Mouse (Mus musculus) MEL (cell line): ENCODE measurements at regions not wholly inside any gene's neighbourhood (a gene's known extent, or its start where the extent isn't known, plus 50 kb on each side); places are given as distances from the start of the nearest gene placed in this dataset.

Experiments used
- DNase-seq: peaks from one replicate; pipeline ENCODE4 v3.0.0; 2011; ENCODE audit warnings: low read depth, low spot score
- H3K27ac ChIP-seq: 2 replicates; pipeline ENCODE4 v1.5.1; 2012; ENCODE audit warnings: low read depth, mild to moderate bottlenecking, control low read depth, low read length, moderate library complexity; ENCODE audit not compliant: control insufficient read depth
- H3K27me3 ChIP-seq, 2 experiments: fragments of 150-350 bp in 1 of 2; sonication (generic) in 1 of 2; 2 replicates each; pipeline ENCODE4 v1.6.1; 2012; ENCODE audit warnings: low read length in 2 of 2, mild to moderate bottlenecking in 2 of 2, improper control_type of control experiment in 1 of 2, moderate library complexity in 1 of 2; ENCODE audit not compliant: insufficient read depth in 2 of 2, control insufficient read depth in 1 of 2
- H3K36me3 ChIP-seq, 2 experiments: 2 replicates each; pipeline ENCODE4 v1.6.1; 2012 to 2014; ENCODE audit warnings: low read length in 2 of 2, improper control_type of control experiment in 1 of 2, inconsistent platforms in 1 of 2, mild to moderate bottlenecking in 1 of 2; ENCODE audit not compliant: insufficient read depth in 2 of 2, control insufficient read depth in 1 of 2
- H3K4me1 ChIP-seq, 2 experiments: fragments of 150-350 bp in 1 of 2; sonication (generic) in 1 of 2; 2 replicates each; pipeline ENCODE4 v1.6.1; 2012; ENCODE audit warnings: low read length in 2 of 2, improper control_type of control experiment in 1 of 2, mild to moderate bottlenecking in 1 of 2; ENCODE audit not compliant: insufficient read depth in 2 of 2, control insufficient read depth in 1 of 2
- H3K4me3 ChIP-seq, 2 experiments: fragments of 150-350 bp in 1 of 2; sonication (generic) in 1 of 2; 2 replicates each; pipeline ENCODE4 v1.5.1; 2012; ENCODE audit warnings: low read depth in 2 of 2, low read length in 2 of 2, mild to moderate bottlenecking in 2 of 2, moderate library complexity in 2 of 2, control low read depth in 1 of 2, improper control_type of control experiment in 1 of 2; ENCODE audit not compliant: control insufficient read depth in 1 of 2, insufficient read depth in 1 of 2
- H3K79me2 ChIP-seq: 2 replicates; pipeline ENCODE4 v1.6.1; 2012; ENCODE audit warnings: mild to moderate bottlenecking, low read length, moderate library complexity; ENCODE audit not compliant: control insufficient read depth, poor library complexity, insufficient read depth
- H3K9ac ChIP-seq: 2 replicates; pipeline ENCODE4 v1.6.1; 2012; ENCODE audit warnings: low read depth, mild to moderate bottlenecking, control low read depth, low read length, moderate library complexity; ENCODE audit not compliant: control insufficient read depth, poor library complexity, severe bottlenecking
- H3K9me3 ChIP-seq: fragments of 150-350 bp; sonication (generic); replicated peaks from 2 replicates; pipeline ENCODE4 v1.6.1; 2012; ENCODE audit warnings: mild to moderate bottlenecking, low read length, improper control_type of control experiment, moderate library complexity; ENCODE audit not compliant: insufficient read depth
- CHD2 ChIP-seq: IDR thresholded peaks from 2 replicates; pipeline ENCODE4 v1.6.1; 2011; ENCODE audit warnings: low read length, improper control_type of control experiment
- CTCF ChIP-seq, 3 experiments: IDR thresholded peaks in 2 of 3; conservative IDR thresholded peaks in 1 of 3; 2 replicates each; pipeline ENCODE4 v1.5.1; 2011 to 2012; ENCODE audit warnings: low read length in 3 of 3, low read depth in 2 of 3, mild to moderate bottlenecking in 2 of 3, improper control_type of control experiment in 1 of 3, inconsistent platforms in 1 of 3, mixed read lengths in 1 of 3, moderate library complexity in 1 of 3; ENCODE audit not compliant: control insufficient read depth in 1 of 3, insufficient read depth in 1 of 3, poor library complexity in 1 of 3, severe bottlenecking in 1 of 3
- EP300 ChIP-seq, 2 experiments: IDR thresholded peaks; 2 replicates each; pipeline ENCODE4 v1.6.1; 2011; ENCODE audit warnings: improper control_type of control experiment in 2 of 2, low read length in 2 of 2, low read depth in 1 of 2, mild to moderate bottlenecking in 1 of 2
- ETS1 ChIP-seq: IDR thresholded peaks from 2 replicates; pipeline ENCODE4 v1.6.1; 2012; ENCODE audit warnings: low read depth, mild to moderate bottlenecking, inconsistent platforms, low read length, improper control_type of control experiment, moderate library complexity
- GATA1 ChIP-seq: IDR thresholded peaks from 2 replicates; pipeline ENCODE4 v1.6.1; 2011; ENCODE audit warnings: low read depth, low read length, improper control_type of control experiment
- HCFC1 ChIP-seq: IDR thresholded peaks from 2 replicates; pipeline ENCODE4 v1.6.1; 2012; ENCODE audit warnings: low read depth, mild to moderate bottlenecking, inconsistent platforms, low read length, improper control_type of control experiment, moderate library complexity
- MAX ChIP-seq: IDR thresholded peaks from 2 replicates; pipeline ENCODE4 v1.6.1; 2011; ENCODE audit warnings: low read length, improper control_type of control experiment
- MXI1 ChIP-seq: IDR thresholded peaks from 2 replicates; pipeline ENCODE4 v1.6.1; 2011; ENCODE audit warnings: mild to moderate bottlenecking, low read depth, low read length, improper control_type of control experiment
- NRF1 ChIP-seq: IDR thresholded peaks from 2 replicates; pipeline ENCODE4 v1.6.1; 2014; ENCODE audit warnings: low read depth, mild to moderate bottlenecking, inconsistent platforms, low read length, improper control_type of control experiment, moderate library complexity; ENCODE audit not compliant: poor library complexity, insufficient read depth, severe bottlenecking
- RAD21 ChIP-seq: IDR thresholded peaks from 2 replicates; pipeline ENCODE4 v1.6.1; 2011; ENCODE audit warnings: mild to moderate bottlenecking, low read depth, low read length, improper control_type of control experiment
- SMC3 ChIP-seq: IDR thresholded peaks from 2 replicates; pipeline ENCODE4 v1.6.1; 2011; ENCODE audit warnings: low read depth, low read length, improper control_type of control experiment
- TAL1 ChIP-seq: IDR thresholded peaks from 2 replicates; pipeline ENCODE4 v1.6.1; 2012; ENCODE audit warnings: mild to moderate bottlenecking, inconsistent platforms, low read length, moderate library complexity, mixed read lengths
- TBP ChIP-seq: IDR thresholded peaks from 2 replicates; pipeline ENCODE4 v1.8.0; 2011; ENCODE audit warnings: low read depth, low read length, improper control_type of control experiment
- ZC3H11A ChIP-seq: IDR thresholded peaks from 2 replicates; pipeline ENCODE4 v1.6.1; 2012; ENCODE audit warnings: low read depth, mild to moderate bottlenecking, inconsistent platforms, low read length, improper control_type of control experiment
- ZNF384 ChIP-seq: IDR thresholded peaks from 2 replicates; pipeline ENCODE4 v1.6.1; 2012; ENCODE audit warnings: low read depth, mild to moderate bottlenecking, inconsistent platforms, low read length, improper control_type of control experiment

GRCm38 (mm10) chr3:130888587-130888986 is 158.4 kb upstream of the Rpl34 start:
- H3K4me1 ChIP-seq, result no peaks in the 10 kb centered on the region
- no peaks in the 10 kb centered on the region for H3K9me3 ChIP-seq
- H3K36me3 ChIP-seq, result no peaks in the 10 kb centered on the region
- TF ChIP-seq MXI1, result no peak
- TF ChIP-seq HCFC1, result no peak
- TF ChIP-seq ZNF384, result no peak
- TF ChIP-seq EP300 (IDR thresholded peaks at IDR 0.05; ENCODE audit: low read depth in 1 of 2, low read length in 2 of 2), result no peak
- no peak for TF ChIP-seq CHD2
- TF ChIP-seq GATA1, result no peak
- TF ChIP-seq NRF1, result no peak
- TF ChIP-seq TAL1, result no peak
- no peak for TF ChIP-seq ETS1
- no peak for TF ChIP-seq TBP
- no peak for TF ChIP-seq CTCF (IDR thresholded peaks at IDR 0.05 in 2 of 3, conservative IDR thresholded peaks at IDR 0.05 in 1 of 3; ENCODE audit: control insufficient read depth in 1 of 3, insufficient read depth in 1 of 3, low read depth in 2 of 3, low read length in 3 of 3, poor library complexity in 1 of 3, severe bottlenecking in 1 of 3)
- TF ChIP-seq, all 39 proteins: peak for 0
- Histone ChIP-seq H3K79me2 (no peaks in the 10 kb centered on the region), H3K9ac (no peak overlapping the region), H3K27ac (no peak overlapping the region), H3K27me3 (no peaks in the 10 kb centered on the region), H3K4me3 (no peak overlapping the region)
- no peak for DNase-seq

DNA sequence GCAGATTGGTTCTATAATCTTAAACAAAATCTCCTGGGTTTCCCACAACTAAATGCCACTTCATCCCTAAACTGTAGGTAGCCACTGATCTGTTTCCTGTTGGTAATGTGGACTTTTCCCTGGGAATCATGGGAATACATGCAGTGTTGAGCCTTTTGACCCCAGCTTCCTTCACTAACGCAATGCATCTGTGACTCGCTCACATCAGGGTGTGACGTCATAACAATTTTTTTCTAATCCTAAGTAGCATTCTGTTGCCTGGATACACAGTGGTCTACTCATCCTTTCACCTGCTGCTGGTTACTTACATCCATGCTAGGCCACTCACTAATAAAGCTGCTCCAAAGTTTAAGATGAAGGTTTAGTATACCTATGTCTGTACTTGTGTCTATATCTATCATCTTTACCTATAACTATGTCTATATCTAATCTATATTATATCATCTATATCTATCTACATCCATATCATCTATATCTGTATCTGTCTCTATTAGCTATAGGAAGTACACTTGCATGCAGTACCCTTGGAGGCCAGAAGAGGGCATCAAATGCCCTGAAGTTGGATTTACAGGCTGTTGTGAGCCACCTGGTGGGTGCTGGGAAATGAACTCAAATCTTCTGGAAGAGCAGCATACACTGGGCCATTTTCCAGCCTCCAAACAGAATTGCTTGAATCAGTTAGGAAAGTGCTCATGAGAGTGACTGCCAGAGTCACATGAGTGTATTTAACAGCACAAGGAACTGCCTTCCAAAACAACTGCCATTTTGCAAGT is 157.5 kb upstream of the Rpl34 start:
- no peaks in the 10 kb centered on the region for H3K36me3 ChIP-seq
- TF ChIP-seq GATA1 (peak; percentile 6; the same call in 1 of the 2 replicates), ZC3H11A (peak; percentile 17; the same call in 1 of the 2 replicates), SMC3 (peak; percentile 88), CTCF (IDR thresholded peaks at IDR 0.05 in 2 of 3, conservative IDR thresholded peaks at IDR 0.05 in 1 of 3; ENCODE audit: control insufficient read depth in 1 of 3, insufficient read depth in 1 of 3, low read depth in 2 of 3, low read length in 3 of 3, poor library complexity in 1 of 3, severe bottlenecking in 1 of 3) (peak; percentile 52 to 95 (median 56)), CHD2 (no peak), MAX (no peak), RAD21 (peak; percentile 58)
- TF ChIP-seq, all 39 proteins: peak for 5
- Histone ChIP-seq H3K27ac (no peak overlapping the region), H3K9me3 (no peaks in the 10 kb centered on the region), H3K4me1 (no peaks in the 10 kb centered on the region), H3K9ac (no peak overlapping the region), H3K4me3 (no peak overlapping the region), H3K79me2 (no peaks in the 10 kb centered on the region), H3K27me3 (no peaks in the 10 kb centered on the region)
- DNase-seq, result peak; percentile 68
